Comparison of ENCODE assay signal across 19 mouse cellular contexts in the genomic region with DNA sequence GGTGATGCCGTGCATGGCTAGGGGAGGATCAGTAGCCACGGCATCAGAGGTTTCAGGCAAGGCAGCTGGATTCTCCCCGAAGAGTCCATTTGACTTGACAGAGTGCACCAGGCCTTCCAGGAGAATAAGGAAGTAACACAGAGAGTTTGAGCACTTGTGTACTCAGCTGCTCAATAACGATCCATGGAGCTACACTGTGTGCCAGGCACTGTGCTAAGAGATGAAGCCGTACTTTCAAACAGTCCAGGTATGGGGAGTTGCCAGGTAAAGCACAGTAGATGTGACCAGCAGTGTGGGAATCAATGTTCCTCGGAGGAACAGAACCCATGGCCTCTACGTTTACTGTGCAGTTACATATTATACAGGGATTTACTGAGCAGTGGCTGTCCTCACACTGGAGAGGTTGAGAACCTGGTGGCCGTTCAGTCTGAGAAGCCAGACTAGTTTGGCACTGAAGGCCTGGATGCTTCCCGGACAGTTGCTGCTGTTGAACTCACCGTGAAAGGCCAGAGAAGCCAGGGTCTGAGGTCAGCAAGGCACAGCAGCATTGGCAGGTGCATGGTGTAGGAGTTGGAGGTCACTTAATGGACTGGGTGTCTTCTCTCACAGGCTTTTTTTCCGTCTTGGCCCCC. TPM values are rescaled to one million over a fixed set of nuclear protein-coding genes. Genes with fewer than 3 reads are reported as not detected.
A peak's percentile ranks its signal among the peaks of the same experiment; 100 is the strongest.
DNase-seq lines count a peak whose midpoint lies in the region; ATAC-seq and TF ChIP-seq lines count a peak whose summit lies in the region.
"Had no signal": no experiment of that assay in that cellular context is flagged by ENCODE, and none has a peak within 500 bp of the region (broad histone marks: within the 10 kb centered on the region; RNA-seq: fewer than 3 reads in every experiment).

No protein-coding gene starts in this region.

- H3K79me2 ChIP-seq in liver, adult 2 months (ENCODE audit: control insufficient read depth, insufficient read depth, low read length): peaks cover 24% of the 10 kb centered on the region; the same call in 1 of the 2 replicates

- no peak overlapping the region for H3K4me3 ChIP-seq in liver, adult 2 months (ENCODE audit: insufficient read depth, low read depth, low read length)
- H3K4me3 ChIP-seq in liver, embryonic 11.5 days (ENCODE audit: low read depth, low read length): no peak overlapping the region
- no peak overlapping the region for H3K4me3 ChIP-seq in intestine, postnatal 0 days (ENCODE audit: low read depth, low read length)
- H3K4me3 ChIP-seq in liver, embryonic 16.5 days (ENCODE audit: low read depth, low read length): no peak overlapping the region
- no peak overlapping the region for H3K4me3 ChIP-seq in heart, embryonic 10.5 days
- H3K4me3 ChIP-seq: forebrain, embryonic 15.5 days; heart, adult 2 months; limb, embryonic 13.5 days had no signal

- no peak for TF ChIP-seq POLR2A in liver, adult 2 months (IDR thresholded peaks at IDR 0.05; ENCODE audit: extremely low read depth, insufficient read depth, low read length)

- no peak for TF ChIP-seq CTCF in liver, adult 2 months (IDR thresholded peaks at IDR 0.05; ENCODE audit: low read depth, low read length)
- TF ChIP-seq CTCF in intestine, postnatal 0 days (IDR thresholded peaks at IDR 0.05; ENCODE audit: low read depth): no peak

- peak; percentile 57 for DNase-seq in heart, adult 11 months
- DNase-seq in heart, postnatal 25 days (ENCODE audit: low spot score): no peak
- peak; percentile 90 for DNase-seq in liver, adult 2 months (ENCODE audit: extremely low read depth, low read depth, low spot score)
- no peak for DNase-seq in liver, embryonic 11.5 days (ENCODE audit: low spot score)
- no peak for DNase-seq in gastrocnemius, postnatal 10 days
- DNase-seq in heart, embryonic 10.5 days (ENCODE audit: low spot score): no peak
- DNase-seq: adrenal gland, postnatal 14 days; cerebellum, adult 8-10 months; heart, adult 2 months; heart, postnatal 36 days; lung, adult 18-20 months; lung, postnatal 10 days; thymus, postnatal 14 days had no signal

- no peaks in the 10 kb centered on the region for H3K9me3 ChIP-seq in liver, embryonic 11.5 days (ENCODE audit: control insufficient read depth, low read length)
- H3K9me3 ChIP-seq in intestine, postnatal 0 days (ENCODE audit: control insufficient read depth): no peaks in the 10 kb centered on the region
- H3K9me3 ChIP-seq in liver, embryonic 16.5 days (replicated peaks; ENCODE audit: control insufficient read depth, low read length): no peaks in the 10 kb centered on the region
- no peaks in the 10 kb centered on the region for H3K9me3 ChIP-seq in heart, embryonic 10.5 days
- H3K9me3 ChIP-seq: forebrain, embryonic 15.5 days; limb, embryonic 13.5 days had no signal

- peak overlapping the region; percentile 3 for H3K27ac ChIP-seq in liver, adult 2 months (replicated peaks; ENCODE audit: insufficient read depth, low read depth, low read length)
- no peak overlapping the region for H3K27ac ChIP-seq in liver, embryonic 11.5 days (ENCODE audit: low read depth, low read length)
- no peak overlapping the region for H3K27ac ChIP-seq in intestine, postnatal 0 days (ENCODE audit: low read depth, low read length)
- no peak overlapping the region for H3K27ac ChIP-seq in liver, embryonic 16.5 days (ENCODE audit: low read length)
- H3K27ac ChIP-seq in heart, embryonic 10.5 days: no peak overlapping the region
- H3K27ac ChIP-seq: forebrain, embryonic 15.5 days; heart, adult 2 months; hindbrain, embryonic 14.5 days; limb, embryonic 13.5 days had no signal

- H3K27me3 ChIP-seq in liver, adult 2 months (ENCODE audit: control insufficient read depth, insufficient read depth, low read length): no peaks in the 10 kb centered on the region
- no peaks in the 10 kb centered on the region for H3K27me3 ChIP-seq in liver, embryonic 11.5 days (replicated peaks; ENCODE audit: control insufficient read depth, insufficient read depth, low read length)
- no peaks in the 10 kb centered on the region for H3K27me3 ChIP-seq in intestine, postnatal 0 days (replicated peaks; ENCODE audit: control insufficient read depth, insufficient read depth, low read length)
- no peaks in the 10 kb centered on the region for H3K27me3 ChIP-seq in liver, embryonic 16.5 days (ENCODE audit: control insufficient read depth, insufficient read depth, low read depth, low read length)
- no peaks in the 10 kb centered on the region for H3K27me3 ChIP-seq in heart, embryonic 10.5 days (ENCODE audit: insufficient read depth, poor library complexity, severe bottlenecking)
- H3K27me3 ChIP-seq: forebrain, embryonic 15.5 days; limb, embryonic 13.5 days had no signal

- no peak for ATAC-seq in liver, embryonic 11.5 days (replicated peaks; ENCODE audit: low FRiP score)
- peak; percentile 66 for ATAC-seq in intestine, postnatal 0 days
- 0 out of 2 replicates have a peak, but pooled peaks have one; percentile 27 for ATAC-seq in liver, embryonic 16.5 days (ENCODE audit: low read depth)
- ATAC-seq: forebrain, embryonic 15.5 days had no signal

- H3K4me2 ChIP-seq in liver, embryonic 11.5 days: no peak overlapping the region
- no peak overlapping the region for H3K4me2 ChIP-seq in intestine, postnatal 0 days (replicated peaks; ENCODE audit: low read depth)
- H3K4me2 ChIP-seq in liver, embryonic 16.5 days (ENCODE audit: low read depth, low read length): no peak overlapping the region
- H3K4me2 ChIP-seq: forebrain, embryonic 15.5 days; hindbrain, embryonic 14.5 days; limb, embryonic 13.5 days; midbrain, embryonic 11.5 days had no signal

- H3K9ac ChIP-seq in liver, adult 2 months (ENCODE audit: low read depth, low read length): 0 out of 2 replicates have a peak overlapping the region, but pooled peaks have one; percentile 3
- no peak overlapping the region for H3K9ac ChIP-seq in liver, embryonic 11.5 days (ENCODE audit: low read depth, low read length)
- no peak overlapping the region for H3K9ac ChIP-seq in intestine, postnatal 0 days (ENCODE audit: low read depth, low read length)
- no peak overlapping the region for H3K9ac ChIP-seq in liver, embryonic 16.5 days (ENCODE audit: low read depth, low read length)
- H3K9ac ChIP-seq: forebrain, embryonic 15.5 days; hindbrain, embryonic 14.5 days; limb, embryonic 13.5 days had no signal

- H3K4me1 ChIP-seq in liver, adult 2 months (ENCODE audit: control insufficient read depth, insufficient read depth, low read length): peaks cover 19% of the 10 kb centered on the region
- H3K4me1 ChIP-seq in liver, embryonic 11.5 days (replicated peaks; ENCODE audit: control insufficient read depth, insufficient read depth, low read length): 0 out of 2 replicates have a peak, but pooled peaks cover 5% of the 10 kb centered on the region
- H3K4me1 ChIP-seq in intestine, postnatal 0 days (replicated peaks; ENCODE audit: control insufficient read depth, insufficient read depth, low read length): no peaks in the 10 kb centered on the region
- H3K4me1 ChIP-seq in liver, embryonic 16.5 days (ENCODE audit: control insufficient read depth, low read depth, low read length): peaks cover 25% of the 10 kb centered on the region
- H3K4me1 ChIP-seq in heart, embryonic 10.5 days: peaks cover 16% of the 10 kb centered on the region

- intact Hi-C loops in heart, postnatal 25 days (cut with DNase I): no loop called here

- WGBS in liver, adult 2 months: 25% methylated on average over 11 of the region's 11 CpGs
- WGBS in liver, embryonic 11.5 days: 72% methylated on average over 11 of the region's 11 CpGs
- WGBS in intestine, postnatal 0 days: 58% methylated on average over 11 of the region's 11 CpGs
- WGBS in liver, embryonic 16.5 days (ENCODE audit: insufficient replicate concordance): 71% methylated on average over 11 of the region's 11 CpGs
- 81% methylated on average over 11 of the region's 11 CpGs for WGBS in heart, embryonic 10.5 days

- H3K36me3 ChIP-seq in liver, adult 2 months (ENCODE audit: control insufficient read depth, insufficient read depth, low read length): no peaks in the 10 kb centered on the region; the same call in 1 of the 2 replicates
- H3K36me3 ChIP-seq in liver, embryonic 11.5 days (ENCODE audit: control insufficient read depth, insufficient read depth, low read length): no peaks in the 10 kb centered on the region
- no peaks in the 10 kb centered on the region for H3K36me3 ChIP-seq in intestine, postnatal 0 days (ENCODE audit: control insufficient read depth, insufficient read depth)
- no peaks in the 10 kb centered on the region for H3K36me3 ChIP-seq in liver, embryonic 16.5 days (ENCODE audit: control insufficient read depth, insufficient read depth)
- no peaks in the 10 kb centered on the region for H3K36me3 ChIP-seq in heart, embryonic 10.5 days
- H3K36me3 ChIP-seq: forebrain, embryonic 15.5 days; limb, embryonic 13.5 days had no signal

RNA-seq across cellular contexts. Expression of gene Spata13, which starts 29.6 kb away (rescaled TPM):
- 10 to 100 TPM; 17.3 to 18.2 TPM for total RNA-seq in heart, postnatal 25 days (2021)
- 20.6 and 47.8 TPM in 2 replicates for total RNA-seq in liver, adult 2 months (2014; rRNA removed)
- 9.7 and 11.9 TPM in 2 replicates for polyA plus RNA-seq in liver, adult 2 months (2012; rRNA removed)
- 14.0 and 16.1 TPM in 2 replicates for polyA plus RNA-seq in liver, embryonic 11.5 days (2014; fragmentation: Nextera tagmentation; extraction: Ambion mirVana)
- polyA plus RNA-seq in intestine, postnatal 0 days (2015; fragmentation: Nextera tagmentation; extraction: Ambion mirVana): 10.2 and 11.1 TPM in 2 replicates
- polyA plus RNA-seq in liver, embryonic 16.5 days (2015; fragmentation: Nextera tagmentation; extraction: Ambion mirVana): 20.5 and 21.5 TPM in 2 replicates
- total RNA-seq in gastrocnemius, postnatal 10 days (2021): 10 to 100 TPM in 1 of 2 experiments, 1 to 10 TPM in 1; 9.9 to 19.5 TPM
- polyA plus RNA-seq in heart, embryonic 10.5 days (2016; fragmentation: Nextera tagmentation; extraction: Ambion mirVana): 21.2 and 24.7 TPM in 2 replicates

Comparison
In these comparisons a context has a peak if more than half of its experiments do, and no peak if none do; other contexts are left out.
1. DNase-seq: peak in heart, adult 11 months (single experiment) and liver, adult 2 months (single experiment); none in heart, postnatal 25 days (single experiment), liver, embryonic 11.5 days (single experiment), gastrocnemius, postnatal 10 days (single experiment) and heart, embryonic 10.5 days (single experiment).